Mouse (Mus musculus): Measurements from ENCODE around the gene Lkaaear1. TPM values are rescaled to one million over a fixed set of nuclear protein-coding genes. Genes with fewer than 3 reads are reported as not detected.

The Lkaaear1 gene
- not detected in 2 replicates for polyA plus RNA-seq (2015; fragmentation: Nextera tagmentation; extraction: Ambion mirVana)

DNA sequence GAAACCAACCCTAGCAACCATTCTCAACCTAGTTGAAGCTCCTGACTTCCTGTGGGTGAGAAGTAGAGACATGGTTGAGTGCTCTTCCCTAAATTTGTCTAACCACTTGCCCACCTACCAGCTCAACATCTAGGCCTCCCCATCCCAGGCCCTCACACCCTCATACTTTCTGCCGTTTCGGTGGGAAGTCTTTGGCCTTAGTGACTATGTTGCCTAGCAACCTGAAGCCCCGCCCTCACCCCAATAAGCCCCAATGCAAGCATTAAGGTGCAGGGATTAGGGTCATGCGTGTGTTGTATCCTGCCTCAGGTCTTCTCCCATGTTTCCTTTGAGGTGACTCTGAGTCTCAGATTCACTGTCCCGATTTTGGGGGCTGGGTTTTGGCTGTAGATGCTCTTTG is at the start of gene Lkaaear1:
TSS of gene Lkaaear1 (minus strand) at position 202 of the 400 bp plus-strand sequence.
- no peaks in the 10 kb centered on the region for H3K27me3 ChIP-seq (replicated peaks)
- no peaks in the 10 kb centered on the region for H3K9me3 ChIP-seq
- no peak within 1 kb of the TSS for H3K4me2 ChIP-seq
- ATAC-seq (replicated peaks): no peak
- 38% methylated on average over 5 of the region's 5 CpGs for WGBS
- no peaks in the 10 kb centered on the region for H3K36me3 ChIP-seq (replicated peaks)
- peaks cover 6% of the 10 kb centered on the region for H3K4me1 ChIP-seq
- no peak within 1 kb of the TSS for H3K4me3 ChIP-seq
- H3K9ac ChIP-seq: no peak within 1 kb of the TSS
- no peak within 1 kb of the TSS for H3K27ac ChIP-seq

DNA sequence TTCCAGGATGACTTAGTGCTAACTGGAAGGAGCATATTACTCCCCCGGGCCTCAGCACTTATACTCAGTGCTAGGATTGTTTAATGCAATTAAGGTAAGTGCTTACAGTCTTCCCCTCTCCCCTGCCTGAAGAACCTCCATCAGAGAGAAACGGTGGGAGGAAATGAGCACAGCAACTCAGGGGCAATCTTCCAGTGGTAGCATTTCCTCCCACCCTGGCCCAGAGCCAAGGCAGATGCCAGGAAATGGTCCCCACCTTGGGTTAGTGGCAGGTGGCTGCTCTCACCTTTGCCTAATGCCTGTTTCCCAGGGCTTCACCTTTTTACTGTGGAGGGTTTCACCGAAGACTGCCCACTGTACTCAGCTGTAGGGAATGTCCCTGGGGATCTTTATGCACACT is 31.8 kb upstream of the Lkaaear1 start:
- no peak overlapping the region for H3K27ac ChIP-seq
- no peaks in the 10 kb centered on the region for H3K4me1 ChIP-seq
- H3K27me3 ChIP-seq (replicated peaks): no peaks in the 10 kb centered on the region
- H3K4me3 ChIP-seq: no peak overlapping the region
- no peak overlapping the region for H3K9ac ChIP-seq
- H3K9me3 ChIP-seq: no peaks in the 10 kb centered on the region
- H3K36me3 ChIP-seq (replicated peaks): no peaks in the 10 kb centered on the region
- H3K4me2 ChIP-seq: no peak overlapping the region
- ATAC-seq (replicated peaks): no peak
- 76% methylated on average over 3 of the region's 3 CpGs for WGBS

DNA sequence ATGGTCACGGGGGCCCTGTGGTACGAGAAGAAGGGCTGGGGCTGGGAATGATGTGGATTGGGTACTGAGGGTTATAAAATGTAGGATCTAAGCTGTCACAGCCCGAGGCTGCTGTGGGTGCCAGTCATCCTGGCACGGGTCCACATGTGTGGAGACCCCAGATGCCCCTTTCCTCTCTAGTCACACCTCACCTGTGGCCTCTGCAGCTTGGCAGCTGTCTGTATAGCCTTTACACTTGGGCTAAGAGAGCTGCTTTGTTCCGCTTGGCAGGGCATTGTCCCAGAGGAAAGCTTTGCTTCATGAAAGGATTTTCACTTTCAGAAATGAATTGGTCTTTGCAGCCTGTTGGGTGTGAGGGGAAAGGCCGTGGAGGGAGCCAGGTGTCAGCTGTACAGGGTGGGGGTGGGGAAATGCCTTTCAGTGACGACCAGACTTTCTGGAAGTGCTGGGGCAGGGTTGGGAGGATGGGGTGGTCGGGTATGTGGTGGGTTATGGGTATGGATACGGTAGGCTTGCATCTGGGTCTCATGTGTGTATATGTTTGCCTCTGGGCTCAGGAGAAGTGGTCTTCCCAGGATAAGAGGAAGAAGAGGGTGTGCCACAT is 29.5 kb upstream of the Lkaaear1 start:
- H3K27me3 ChIP-seq (replicated peaks): no peaks in the 10 kb centered on the region
- H3K4me2 ChIP-seq: no peak overlapping the region
- no peaks in the 10 kb centered on the region; the same call in 1 of the 2 replicates for H3K4me1 ChIP-seq
- H3K36me3 ChIP-seq (replicated peaks): no peaks in the 10 kb centered on the region; the same call in 1 of the 2 replicates
- 29% methylated on average over 9 of the region's 9 CpGs for WGBS
- H3K9me3 ChIP-seq: no peaks in the 10 kb centered on the region
- no peak overlapping the region for H3K9ac ChIP-seq
- ATAC-seq (replicated peaks): peak; percentile 52; the same call in 1 of the 2 replicates
- no peak overlapping the region for H3K4me3 ChIP-seq
- 0 out of 2 replicates have a peak overlapping the region, but pooled peaks have one; percentile 8 for H3K27ac ChIP-seq

DNA sequence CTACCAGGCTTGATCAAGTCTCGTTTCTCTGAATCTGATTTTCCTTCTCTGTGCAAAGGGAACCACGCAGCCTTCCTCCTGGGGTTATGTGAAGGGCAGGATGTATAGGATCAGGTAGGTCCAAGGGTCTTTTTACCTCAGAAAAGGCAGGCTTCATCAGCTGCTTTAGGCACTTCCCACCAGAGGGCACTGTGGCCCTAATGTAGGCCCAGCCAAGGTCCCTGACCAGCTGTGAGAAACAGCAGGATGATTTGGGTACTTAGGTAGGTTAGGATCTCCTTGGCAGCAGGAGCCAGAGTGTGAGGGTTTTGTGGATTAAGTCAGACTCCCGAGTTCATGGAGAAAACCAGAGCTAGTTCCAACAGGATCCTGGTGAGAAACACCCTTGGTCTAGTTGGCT is 24.0 kb upstream of the Lkaaear1 start:
- Histone ChIP-seq H3K4me1 (peaks cover 20% of the 10 kb centered on the region), H3K4me3 (no peak overlapping the region), H3K27ac (no peak overlapping the region), H3K9ac (no peak overlapping the region), H3K27me3 (replicated peaks) (no peaks in the 10 kb centered on the region), H3K4me2 (no peak overlapping the region), H3K9me3 (no peaks in the 10 kb centered on the region), H3K36me3 (replicated peaks) (peaks cover 13% of the 10 kb centered on the region; the same call in 1 of the 2 replicates)
- 14% methylated on average over 3 of the region's 3 CpGs for WGBS
- ATAC-seq (replicated peaks): no peak

DNA sequence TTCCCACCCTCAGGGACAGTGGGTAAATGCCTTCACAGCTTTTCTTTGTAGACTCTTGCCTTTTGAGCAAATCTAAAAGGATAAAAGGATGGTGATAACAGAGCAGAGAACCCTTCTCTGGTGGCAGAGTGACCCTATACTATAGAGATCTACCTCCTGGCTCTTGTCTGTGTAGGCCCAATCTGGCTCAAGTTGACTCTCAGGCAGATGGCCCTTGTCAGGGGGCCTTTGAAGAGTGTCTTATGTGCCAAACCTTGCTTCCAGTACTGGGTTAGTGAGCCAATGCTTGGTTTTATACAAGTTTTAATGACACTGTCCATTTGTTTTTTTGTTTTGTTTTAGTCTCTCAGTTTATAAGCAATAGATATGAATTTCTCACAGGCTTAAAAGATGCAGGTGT is 23.0 kb upstream of the Lkaaear1 start:
- Histone ChIP-seq H3K4me2 (no peak overlapping the region), H3K4me3 (no peak overlapping the region), H3K9me3 (no peaks in the 10 kb centered on the region), H3K27ac (no peak overlapping the region), H3K36me3 (replicated peaks) (peaks cover 13% of the 10 kb centered on the region; the same call in 1 of the 2 replicates), H3K27me3 (replicated peaks) (no peaks in the 10 kb centered on the region), H3K4me1 (peaks cover 30% of the 10 kb centered on the region), H3K9ac (no peak overlapping the region)
- ATAC-seq (replicated peaks): no peak

DNA sequence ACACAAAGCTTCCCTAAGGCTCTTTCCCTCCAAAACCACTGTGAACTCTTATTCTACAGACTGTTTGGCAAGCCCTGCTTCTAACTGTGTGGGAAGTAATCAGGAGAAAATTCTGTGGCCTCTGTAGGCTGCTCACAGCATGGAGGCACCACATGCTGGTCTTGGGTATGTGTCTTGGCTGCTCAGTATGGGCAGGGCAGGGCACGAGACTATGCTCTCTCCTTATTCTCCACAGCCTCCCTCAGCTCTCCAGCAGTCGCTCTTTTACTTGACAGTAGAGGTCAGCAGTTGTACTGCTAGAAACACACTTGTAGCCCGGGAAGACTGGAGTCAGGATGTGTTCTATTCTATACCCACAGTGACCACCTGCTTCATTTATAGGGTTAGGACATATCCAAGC is 21.8 kb upstream of the Lkaaear1 start:
- Histone ChIP-seq H3K9ac (no peak overlapping the region), H3K27me3 (replicated peaks) (no peaks in the 10 kb centered on the region), H3K4me2 (no peak overlapping the region), H3K4me3 (no peak overlapping the region), H3K27ac (no peak overlapping the region), H3K4me1 (peaks cover 38% of the 10 kb centered on the region), H3K9me3 (no peaks in the 10 kb centered on the region), H3K36me3 (replicated peaks) (peaks cover 13% of the 10 kb centered on the region; the same call in 1 of the 2 replicates)
- no peak for ATAC-seq (replicated peaks)
- WGBS: 29% methylated on average over 3 of the region's 3 CpGs

DNA sequence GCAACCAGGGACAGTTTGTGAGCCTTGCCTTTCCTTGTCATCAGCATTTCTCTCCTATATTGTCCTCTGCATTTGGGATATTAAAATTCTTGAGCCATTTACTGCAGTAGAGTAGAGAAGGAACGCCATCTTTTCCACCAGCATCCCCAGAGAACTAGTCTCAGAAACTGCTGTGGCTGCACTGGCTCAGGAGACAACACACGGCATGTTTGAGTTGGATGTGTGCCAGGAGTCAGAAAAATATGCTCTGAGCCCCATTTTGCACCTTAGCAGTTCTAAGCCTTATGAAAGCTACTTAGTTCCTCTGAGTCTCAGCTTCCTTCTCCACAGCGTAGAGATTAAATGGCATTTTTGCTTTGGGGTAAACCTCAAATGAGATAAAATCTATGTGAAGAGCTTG is 18.7 kb upstream of the Lkaaear1 start:
- Histone ChIP-seq H3K4me1 (peaks cover 52% of the 10 kb centered on the region), H3K9ac (peak overlapping the region; percentile 5; the same call in 1 of the 2 replicates), H3K9me3 (no peaks in the 10 kb centered on the region), H3K4me2 (peak overlapping the region; percentile 87), H3K27me3 (replicated peaks) (no peaks in the 10 kb centered on the region), H3K4me3 (peak overlapping the region; percentile 62), H3K36me3 (replicated peaks) (peaks cover 13% of the 10 kb centered on the region; the same call in 1 of the 2 replicates), H3K27ac (no peak overlapping the region)
- no peak for ATAC-seq (replicated peaks)
- 42% methylated on average over 3 of the region's 3 CpGs for WGBS

DNA sequence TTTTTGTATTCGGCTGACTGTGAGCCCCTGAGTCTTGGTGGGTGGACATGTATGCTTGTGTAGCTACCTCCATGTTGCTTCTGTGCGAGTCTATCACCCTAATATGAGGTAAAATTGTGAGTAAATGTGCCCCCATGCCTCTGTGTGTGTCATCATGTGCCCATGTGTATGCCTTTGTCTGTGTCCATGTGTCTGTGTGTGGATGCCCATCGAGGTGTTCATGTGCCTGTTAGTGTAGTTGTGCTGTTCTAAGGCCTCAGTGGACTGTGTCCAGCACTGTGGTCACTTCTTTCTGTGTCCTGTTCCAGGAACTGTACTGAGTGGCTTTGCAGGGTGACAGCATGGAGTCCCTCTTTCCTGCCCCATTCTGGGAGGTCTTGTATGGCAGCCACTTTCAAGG is 17.1 kb upstream of the Lkaaear1 start:
- Histone ChIP-seq H3K9me3 (no peaks in the 10 kb centered on the region), H3K4me3 (peak overlapping the region; percentile 62), H3K4me2 (peak overlapping the region; percentile 87), H3K27ac (peak overlapping the region; percentile 94), H3K36me3 (replicated peaks) (peaks cover 11% of the 10 kb centered on the region; the same call in 1 of the 2 replicates), H3K4me1 (peaks cover 49% of the 10 kb centered on the region), H3K27me3 (replicated peaks) (no peaks in the 10 kb centered on the region), H3K9ac (peak overlapping the region; percentile 77)
- ATAC-seq (replicated peaks): peak; percentile 26
- 46% methylated on average over 3 of the region's 3 CpGs for WGBS

DNA sequence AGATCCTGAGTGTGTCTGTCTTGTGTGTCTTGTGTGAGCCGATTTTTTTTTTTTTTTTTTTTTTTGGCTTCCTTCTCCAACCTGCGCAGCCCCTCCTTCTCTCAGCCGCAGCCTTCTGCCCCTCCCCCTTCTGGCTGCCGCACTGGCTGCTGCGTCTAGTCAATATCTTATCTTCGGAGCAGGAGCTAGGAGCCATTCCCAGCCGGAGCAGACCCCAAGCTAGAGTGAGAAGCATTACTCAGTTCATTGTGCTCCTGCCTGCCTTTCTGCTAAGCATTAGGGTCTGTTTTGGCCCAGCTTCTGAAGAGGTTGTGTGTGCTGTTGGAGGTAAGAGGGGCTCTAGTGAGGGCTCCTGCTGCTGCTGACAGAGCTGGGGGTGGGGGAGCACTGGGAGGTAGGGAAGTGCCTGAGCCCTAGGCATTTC is 16.7 kb upstream of the Lkaaear1 start, which contains the start of gene Oprl1:
TSS of gene Oprl1 (plus strand) at position 114 of the 424 bp plus-strand sequence.
- H3K36me3 ChIP-seq (replicated peaks): peaks cover 6% of the 10 kb centered on the region; the same call in 1 of the 2 replicates
- H3K27ac ChIP-seq: peak within 1 kb of the TSS; percentile 94
- WGBS: 1% methylated on average over 7 of the region's 7 CpGs
- H3K9ac ChIP-seq: peak within 1 kb of the TSS; percentile 77
- H3K4me2 ChIP-seq: peak within 1 kb of the TSS; percentile 87
- peaks cover 48% of the 10 kb centered on the region for H3K4me1 ChIP-seq
- no peaks in the 10 kb centered on the region for H3K27me3 ChIP-seq (replicated peaks)
- H3K9me3 ChIP-seq: no peaks in the 10 kb centered on the region
- peak; percentile 86 for ATAC-seq (replicated peaks)
- H3K4me3 ChIP-seq: peak within 1 kb of the TSS; percentile 62

DNA sequence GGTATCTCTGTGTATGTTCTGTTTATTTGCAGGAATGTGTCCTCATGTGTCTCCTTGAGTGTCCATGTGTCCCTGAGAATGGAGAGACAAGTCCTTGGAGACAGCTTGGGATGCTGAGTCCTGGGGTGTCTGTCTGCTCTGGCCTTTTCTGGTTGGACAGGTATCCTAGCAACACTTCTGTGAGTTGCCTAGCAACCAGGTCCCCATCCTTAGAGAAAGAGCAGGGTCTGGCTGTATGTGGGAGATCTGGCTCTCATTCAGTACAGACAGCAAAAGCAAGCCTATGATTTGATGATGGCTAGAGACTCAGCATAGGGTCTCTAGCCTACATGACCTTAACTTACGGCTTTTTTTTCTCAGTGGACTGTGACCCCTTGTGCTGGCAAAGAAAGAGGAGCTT is 15.5 kb upstream of the Lkaaear1 start:
- peaks cover 48% of the 10 kb centered on the region for H3K4me1 ChIP-seq
- WGBS: 41% methylated on average over 1 of the region's 1 CpGs
- H3K4me3 ChIP-seq: peak overlapping the region; percentile 62; the same call in 1 of the 2 replicates
- H3K27me3 ChIP-seq (replicated peaks): no peaks in the 10 kb centered on the region
- H3K4me2 ChIP-seq: peak overlapping the region; percentile 87
- 0 out of 2 replicates have a peak overlapping the region, but pooled peaks have one; percentile 77 for H3K9ac ChIP-seq
- H3K36me3 ChIP-seq (replicated peaks): peaks cover 2% of the 10 kb centered on the region; the same call in 1 of the 2 replicates
- peak overlapping the region; percentile 94 for H3K27ac ChIP-seq
- H3K9me3 ChIP-seq: no peaks in the 10 kb centered on the region
- peak; percentile 90 for ATAC-seq (replicated peaks)

DNA sequence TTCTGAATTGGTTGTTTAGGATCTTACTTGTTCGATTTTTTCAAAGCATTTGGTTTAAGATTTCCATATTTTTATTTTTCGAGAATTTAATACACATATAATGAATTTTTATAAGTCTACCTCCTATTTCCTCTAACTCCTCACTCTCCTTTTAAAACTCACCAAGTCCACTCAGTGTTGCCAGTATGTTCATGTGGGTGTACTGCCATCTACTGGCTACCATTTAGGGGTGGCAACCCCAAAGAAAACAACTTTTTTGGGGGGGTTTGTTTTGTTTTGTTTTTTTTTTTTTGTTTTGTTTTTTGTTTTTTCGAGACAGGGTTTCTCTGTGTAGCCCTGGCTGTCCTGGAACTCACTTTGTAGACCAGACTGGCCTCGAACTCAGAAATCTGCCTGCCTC is 8.4 kb upstream of the Lkaaear1 start:
- no peak for ATAC-seq (replicated peaks)
- Histone ChIP-seq H3K27ac (no peak overlapping the region), H3K36me3 (replicated peaks) (no peaks in the 10 kb centered on the region), H3K4me3 (no peak overlapping the region), H3K27me3 (replicated peaks) (no peaks in the 10 kb centered on the region), H3K4me2 (no peak overlapping the region), H3K9me3 (no peaks in the 10 kb centered on the region), H3K4me1 (no peaks in the 10 kb centered on the region), H3K9ac (no peak overlapping the region)
- 36% methylated on average over 4 of the region's 4 CpGs for WGBS

DNA sequence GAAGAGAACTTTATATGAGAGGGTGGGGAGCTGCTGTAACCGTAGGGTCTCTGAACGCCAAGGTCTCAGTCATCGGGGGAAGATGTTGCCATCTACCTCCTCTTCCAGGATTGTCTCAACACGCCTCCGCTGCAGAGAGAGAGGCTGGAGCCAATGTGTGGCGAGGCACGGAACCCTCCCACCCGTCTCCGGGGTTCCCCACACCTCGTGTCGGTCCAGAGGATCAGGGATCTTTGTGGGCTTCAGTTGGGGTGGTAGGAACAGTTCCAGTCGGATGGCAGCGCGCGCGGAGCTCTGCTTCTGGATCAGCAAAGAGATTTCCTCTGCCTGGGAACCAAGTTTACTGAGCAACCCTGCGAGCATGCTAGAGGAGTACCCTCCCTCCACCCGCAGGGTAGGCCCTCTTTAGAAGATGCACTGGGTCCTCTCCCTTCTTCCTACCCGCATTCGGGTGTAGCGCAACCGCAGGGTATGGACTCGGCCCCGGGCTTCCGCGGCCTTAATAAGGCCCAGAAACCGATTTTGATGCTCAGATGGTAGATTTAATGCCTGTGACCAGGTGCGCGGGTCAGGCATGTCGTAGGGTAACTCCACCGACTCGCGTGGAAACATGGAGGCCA is 1.3 kb downstream of the Lkaaear1 start:
- Histone ChIP-seq H3K27ac (no peak overlapping the region), H3K9ac (no peak overlapping the region), H3K9me3 (no peaks in the 10 kb centered on the region), H3K27me3 (replicated peaks) (no peaks in the 10 kb centered on the region), H3K4me1 (peaks cover 19% of the 10 kb centered on the region), H3K36me3 (replicated peaks) (no peaks in the 10 kb centered on the region), H3K4me3 (no peak overlapping the region), H3K4me2 (no peak overlapping the region)
- ATAC-seq (replicated peaks): no peak
- WGBS: 79% methylated on average over 33 of the region's 33 CpGs
